Mouse (Mus musculus): ENCODE results near the gene Tmco3. TPM values are rescaled to one million over a fixed set of nuclear protein-coding genes. Genes with fewer than 3 reads are reported as not detected.

Tmco3 gene
- polyA plus RNA-seq, 1 experiment from 2014 or later: 36.0 TPM

GRCm38 (mm10) chr8:13350052-13350451, 62.1 kb downstream of the Tmco3 start:
- peaks cover 64% of the 10 kb centered on the region for H3K36me3 ChIP-seq
- no peak overlapping the region for H3K4me2 ChIP-seq
- no peaks in the 10 kb centered on the region for H3K4me1 ChIP-seq
- H3K4me3 ChIP-seq (replicated peaks): no peak overlapping the region
- H3K27me3 ChIP-seq (replicated peaks): no peaks in the 10 kb centered on the region
- no peaks in the 10 kb centered on the region for H3K9me3 ChIP-seq
- no peak for ATAC-seq (ENCODE audit: insufficient read depth, low FRiP score, low read depth)
- WGBS: 87% methylated on average over 7 of the region's 7 CpGs
- H3K27ac ChIP-seq: no peak overlapping the region
- H3K9ac ChIP-seq: no peak overlapping the region

GRCm38 (mm10) chr8:13351593-13351992, 63.6 kb downstream of the Tmco3 start:
- H3K36me3 ChIP-seq: peaks cover 65% of the 10 kb centered on the region
- H3K4me3 ChIP-seq (replicated peaks): no peak overlapping the region
- WGBS: 76% methylated on average over 5 of the region's 5 CpGs
- no peaks in the 10 kb centered on the region for H3K4me1 ChIP-seq
- no peak overlapping the region for H3K9ac ChIP-seq
- no peak overlapping the region for H3K27ac ChIP-seq
- H3K9me3 ChIP-seq: no peaks in the 10 kb centered on the region
- no peak overlapping the region for H3K4me2 ChIP-seq
- no peaks in the 10 kb centered on the region for H3K27me3 ChIP-seq (replicated peaks)
- ATAC-seq (ENCODE audit: insufficient read depth, low FRiP score, low read depth): no peak

- H3K4me3 ChIP-seq (replicated peaks): no peak overlapping the region
- no peak overlapping the region for H3K9ac ChIP-seq
- WGBS: 80% methylated on average over 8 of the region's 8 CpGs
- no peak for ATAC-seq (ENCODE audit: insufficient read depth, low FRiP score, low read depth)
- H3K4me2 ChIP-seq: no peak overlapping the region
- peaks cover 69% of the 10 kb centered on the region for H3K36me3 ChIP-seq
- H3K27me3 ChIP-seq (replicated peaks): no peaks in the 10 kb centered on the region
- no peaks in the 10 kb centered on the region for H3K4me1 ChIP-seq
- no peaks in the 10 kb centered on the region for H3K9me3 ChIP-seq
- H3K27ac ChIP-seq: no peak overlapping the region
Measured at GRCm38 (mm10) chr8:13352601-13353000, 64.6 kb downstream of the Tmco3 start.

GRCm38 (mm10) chr8:13353155-13353833, 65.3 kb downstream of the Tmco3 start:
- H3K9me3 ChIP-seq: no peaks in the 10 kb centered on the region
- WGBS: 78% methylated on average over 9 of the region's 9 CpGs
- H3K4me2 ChIP-seq: no peak overlapping the region
- H3K27me3 ChIP-seq (replicated peaks): no peaks in the 10 kb centered on the region
- H3K27ac ChIP-seq: no peak overlapping the region
- H3K9ac ChIP-seq: no peak overlapping the region
- H3K36me3 ChIP-seq: peaks cover 70% of the 10 kb centered on the region
- H3K4me1 ChIP-seq: no peaks in the 10 kb centered on the region
- H3K4me3 ChIP-seq (replicated peaks): no peak overlapping the region
- ATAC-seq (ENCODE audit: insufficient read depth, low FRiP score, low read depth): no peak

- Histone ChIP-seq H3K4me1 (no peaks in the 10 kb centered on the region), H3K27me3 (replicated peaks) (no peaks in the 10 kb centered on the region), H3K4me3 (replicated peaks) (no peak overlapping the region), H3K27ac (no peak overlapping the region), H3K36me3 (peaks cover 71% of the 10 kb centered on the region), H3K9ac (no peak overlapping the region), H3K9me3 (no peaks in the 10 kb centered on the region), H3K4me2 (no peak overlapping the region)
- ATAC-seq (ENCODE audit: insufficient read depth, low FRiP score, low read depth): no peak
- 82% methylated on average over 4 of the region's 4 CpGs for WGBS
Measured at GRCm38 (mm10) chr8:13353883-13354282, 65.9 kb downstream of the Tmco3 start.

GRCm38 (mm10) chr8:13356221-13356620, 68.2 kb downstream of the Tmco3 start:
- H3K4me1 ChIP-seq: no peaks in the 10 kb centered on the region
- no peak for ATAC-seq (ENCODE audit: insufficient read depth, low FRiP score, low read depth)
- WGBS: 75% methylated on average over 6 of the region's 6 CpGs

GRCm38 (mm10) chr8:13356681-13357080, 68.7 kb downstream of the Tmco3 start:
- WGBS: 72% methylated on average over 10 of the region's 10 CpGs
- no peak overlapping the region for H3K4me2 ChIP-seq
- H3K9me3 ChIP-seq: no peaks in the 10 kb centered on the region
- H3K4me3 ChIP-seq (replicated peaks): no peak overlapping the region
- no peaks in the 10 kb centered on the region for H3K4me1 ChIP-seq
- no peak overlapping the region for H3K9ac ChIP-seq
- H3K27ac ChIP-seq: no peak overlapping the region
- no peaks in the 10 kb centered on the region for H3K27me3 ChIP-seq (replicated peaks)
- peaks cover 73% of the 10 kb centered on the region for H3K36me3 ChIP-seq
- no peak for ATAC-seq (ENCODE audit: insufficient read depth, low FRiP score, low read depth)

More at GRCm38 (mm10) chr8:13356221-13356620, 68.2 kb downstream of the Tmco3 start:
- Histone ChIP-seq H3K36me3 (peaks cover 73% of the 10 kb centered on the region), H3K4me2 (no peak overlapping the region), H3K4me3 (replicated peaks) (no peak overlapping the region), H3K27ac (no peak overlapping the region), H3K9me3 (no peaks in the 10 kb centered on the region), H3K27me3 (replicated peaks) (no peaks in the 10 kb centered on the region), H3K9ac (no peak overlapping the region)

- H3K27me3 ChIP-seq (replicated peaks): no peaks in the 10 kb centered on the region
- WGBS: 82% methylated on average over 7 of the region's 7 CpGs
- no peak overlapping the region for H3K9ac ChIP-seq
- H3K36me3 ChIP-seq: peaks cover 88% of the 10 kb centered on the region
- H3K4me1 ChIP-seq: no peaks in the 10 kb centered on the region
- no peak overlapping the region for H3K4me3 ChIP-seq (replicated peaks)
- no peak overlapping the region for H3K27ac ChIP-seq
- no peak overlapping the region for H3K4me2 ChIP-seq
- no peak for ATAC-seq (ENCODE audit: insufficient read depth, low FRiP score, low read depth)
- H3K9me3 ChIP-seq: no peaks in the 10 kb centered on the region
Measured at GRCm38 (mm10) chr8:13360213-13360612, 72.2 kb downstream of the Tmco3 start.

- Histone ChIP-seq H3K27me3 (replicated peaks) (no peaks in the 10 kb centered on the region), H3K9ac (no peak overlapping the region), H3K36me3 (peaks cover 88% of the 10 kb centered on the region), H3K4me3 (replicated peaks) (no peak overlapping the region), H3K4me2 (no peak overlapping the region), H3K4me1 (no peaks in the 10 kb centered on the region), H3K27ac (no peak overlapping the region), H3K9me3 (no peaks in the 10 kb centered on the region)
- WGBS: 90% methylated on average over 6 of the region's 6 CpGs
- ATAC-seq (ENCODE audit: insufficient read depth, low FRiP score, low read depth): no peak
Measured at GRCm38 (mm10) chr8:13361865-13362264, 73.9 kb downstream of the Tmco3 start.

Other genes starting within 250 kb of the Tmco3 start
- gene Proz, start 227.3 kb upstream of the Tmco3 start, polyA plus RNA-seq (2015; fragmentation: Nextera tagmentation; extraction: Ambion mirVana): 2.9 and 3.4 TPM in 2 replicates
- 33.7 and 34.5 TPM in 2 replicates for gene Pcid2, start 182.7 kb upstream of the Tmco3 start, polyA plus RNA-seq (2015; fragmentation: Nextera tagmentation; extraction: Ambion mirVana)
- gene Cul4a, start 182.6 kb upstream of the Tmco3 start, polyA plus RNA-seq (2015; fragmentation: Nextera tagmentation; extraction: Ambion mirVana): 91.8 and 94.5 TPM in 2 replicates
- 295 and 327 TPM in 2 replicates for gene Lamp1, start 129.0 kb upstream of the Tmco3 start, polyA plus RNA-seq (2015; fragmentation: Nextera tagmentation; extraction: Ambion mirVana)
- gene Grtp1, start 87.6 kb upstream of the Tmco3 start, polyA plus RNA-seq (2015; fragmentation: Nextera tagmentation; extraction: Ambion mirVana): 24.6 and 25.4 TPM in 2 replicates
- gene Adprhl1, start 34.0 kb upstream of the Tmco3 start, polyA plus RNA-seq (2015; fragmentation: Nextera tagmentation; extraction: Ambion mirVana): 0.62 and 0.88 TPM in 2 replicates
- 19.2 and 20.3 TPM in 2 replicates for gene Dcun1d2, start 59 bp upstream of the Tmco3 start, polyA plus RNA-seq (2015; fragmentation: Nextera tagmentation; extraction: Ambion mirVana)
- gene Tfdp1, start 50.6 kb downstream of the Tmco3 start, polyA plus RNA-seq (2015; fragmentation: Nextera tagmentation; extraction: Ambion mirVana): 156 and 173 TPM in 2 replicates
- 13.8 and 25.5 TPM in 2 replicates for gene Atp4b, start 108.6 kb downstream of the Tmco3 start, polyA plus RNA-seq (2015; fragmentation: Nextera tagmentation; extraction: Ambion mirVana)
- gene Grk1, start 116.9 kb downstream of the Tmco3 start, polyA plus RNA-seq (2015; fragmentation: Nextera tagmentation; extraction: Ambion mirVana): 0.01 TPM in 1 of 2 replicates, not detected in the other
- gene Tmem255b, start 147.0 kb downstream of the Tmco3 start, polyA plus RNA-seq (2015; fragmentation: Nextera tagmentation; extraction: Ambion mirVana): 2.8 and 3.0 TPM in 2 replicates
- 113 and 130 TPM in 2 replicates for gene Gas6, start 206.3 kb downstream of the Tmco3 start, polyA plus RNA-seq (2015; fragmentation: Nextera tagmentation; extraction: Ambion mirVana)

Data from stomach, embryonic 15.5 days (tissue).